Mouse (Mus musculus) frontal cortex, adult (tissue): ENCODE data around the gene Lmod1.

ENCODE experiments used
- ATAC-seq: cut with Nextera tagmentation; 2 replicates; pipeline ENCODE4 v1.9.2; 2017; ENCODE audit warnings: mild to moderate bottlenecking, moderate library complexity, mixed read lengths; ENCODE audit not compliant: low TSS enrichment

Gene Lmod1

DNA sequence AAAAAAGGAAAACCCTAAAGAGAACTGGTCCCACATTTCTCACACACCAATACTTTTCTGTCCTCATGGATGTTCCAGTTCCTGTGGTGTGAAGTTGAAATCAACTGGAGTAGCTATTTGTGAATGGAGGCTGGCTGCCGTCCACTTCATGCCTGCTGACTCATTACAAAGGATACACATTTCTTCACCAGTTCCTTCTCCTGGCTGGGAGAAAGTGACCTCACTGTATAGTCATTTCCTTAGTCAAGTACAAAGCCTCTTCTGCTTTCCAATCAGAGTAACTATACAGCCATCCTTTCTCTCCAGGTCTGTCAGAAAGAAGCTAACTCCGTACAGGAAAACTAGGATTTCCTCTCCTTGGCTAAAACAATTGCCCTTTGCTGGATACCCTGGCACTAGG is 86.4 kb downstream of the Lmod1 start:
- ATAC-seq: peak; percentile 94

- ATAC-seq: no peak
These were observed 87.5 kb downstream of the Lmod1 start for GRCm38 (mm10) chr1:135412130-135412529.

DNA sequence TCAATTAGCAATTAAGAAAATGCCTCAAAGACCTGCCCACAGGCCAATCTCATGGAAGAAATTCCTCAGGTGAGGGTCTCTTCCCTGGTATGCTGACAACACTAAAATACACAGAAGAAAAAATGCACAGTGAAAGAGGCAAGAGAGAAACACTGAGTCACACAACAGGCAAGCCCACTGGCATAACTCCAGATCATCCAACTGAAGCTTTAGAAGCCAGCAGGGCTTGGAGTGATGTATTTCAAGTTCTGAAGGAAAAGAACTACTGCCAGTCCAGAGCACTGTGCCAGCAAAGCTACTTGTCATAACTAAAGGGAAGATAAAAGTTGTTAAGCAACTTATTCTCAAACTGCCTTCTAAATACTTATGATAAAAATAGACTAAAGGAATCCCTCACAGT is 89.4 kb downstream of the Lmod1 start:
- 0 out of 2 replicates have a peak, but pooled peaks have one; percentile 39 for ATAC-seq
